Mouse (Mus musculus): ENCODE data around the gene Lef1.

Lef1 gene

GRCm38 (mm10) chr3:131107301-131108093, 2.8 kb upstream of the Lef1 start:
- no peak for DNase-seq (ENCODE audit: low read depth, low spot score)

GRCm38 (mm10) chr3:131108094-131108653, 2.1 kb upstream of the Lef1 start:
- DNase-seq (ENCODE audit: low read depth, low spot score): no peak

DNA sequence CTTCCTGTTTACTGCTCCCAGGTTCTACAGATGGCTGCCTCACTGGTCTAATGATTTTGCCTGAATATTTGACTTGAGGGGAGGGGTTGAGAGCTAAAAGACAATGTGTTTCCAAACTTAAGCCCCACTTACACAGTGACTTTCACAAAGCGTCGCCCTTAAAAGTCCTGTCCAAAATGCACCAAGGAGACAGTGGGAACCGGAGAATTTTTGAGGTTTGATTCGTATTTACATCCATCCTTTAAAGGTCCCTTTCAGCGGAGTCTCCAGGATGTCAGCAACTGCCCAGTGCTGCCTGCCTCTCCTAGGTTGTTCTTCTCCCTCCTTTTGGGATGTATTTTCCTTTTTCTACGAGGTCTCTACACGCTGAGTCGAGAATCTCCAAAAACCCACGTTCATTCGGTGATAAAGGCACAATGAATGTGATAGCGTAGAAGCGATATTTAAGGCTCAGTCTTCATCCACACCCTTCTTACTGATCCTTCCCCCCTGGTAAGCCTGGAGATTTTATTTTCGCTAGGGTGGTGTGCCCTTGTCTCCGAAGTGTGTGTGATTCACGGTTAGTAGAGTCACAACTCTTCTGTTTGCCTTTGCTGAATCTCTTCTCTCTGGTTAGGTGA, 1.1 kb upstream of the Lef1 start:
- no peak for DNase-seq (ENCODE audit: low read depth, low spot score)

- no peak for DNase-seq (ENCODE audit: low read depth, low spot score)
Measured at GRCm38 (mm10) chr3:131109686-131110070, 593 bp upstream of the Lef1 start.

DNA sequence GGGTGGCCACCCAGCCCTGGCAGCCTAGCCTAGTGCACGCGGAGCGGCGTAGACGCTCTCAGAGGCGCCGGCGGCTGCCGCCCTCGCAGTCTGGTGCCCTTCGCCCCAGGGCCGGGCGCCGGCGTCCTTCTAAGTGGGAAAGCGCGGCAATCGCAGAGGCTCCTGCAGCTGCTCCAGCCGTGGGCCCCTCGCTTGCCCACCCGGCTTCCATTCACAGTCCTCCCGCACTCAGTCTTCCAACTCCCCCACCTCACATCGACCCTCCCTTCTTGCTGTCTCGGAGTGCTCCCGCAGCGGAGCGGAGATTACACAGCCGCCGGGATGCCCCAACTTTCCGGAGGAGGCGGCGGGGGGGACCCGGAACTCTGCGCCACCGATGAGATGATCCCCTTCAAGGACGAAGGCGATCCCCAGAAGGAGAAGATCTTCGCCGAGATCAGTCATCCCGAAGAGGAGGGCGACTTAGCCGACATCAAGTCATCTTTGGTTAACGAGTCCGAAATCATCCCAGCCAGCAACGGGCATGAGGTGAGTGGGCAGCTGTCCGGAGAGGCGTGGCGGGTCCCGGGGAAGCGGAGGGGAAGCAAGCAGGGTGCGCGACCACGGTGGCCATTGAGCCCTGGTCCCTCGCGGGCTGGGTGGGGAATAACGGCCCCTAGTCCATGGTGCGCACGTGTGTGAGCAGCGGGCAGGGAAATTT, 1.0 kb downstream of the Lef1 start:
- DNase-seq (ENCODE audit: low read depth, low spot score): no peak

DNA sequence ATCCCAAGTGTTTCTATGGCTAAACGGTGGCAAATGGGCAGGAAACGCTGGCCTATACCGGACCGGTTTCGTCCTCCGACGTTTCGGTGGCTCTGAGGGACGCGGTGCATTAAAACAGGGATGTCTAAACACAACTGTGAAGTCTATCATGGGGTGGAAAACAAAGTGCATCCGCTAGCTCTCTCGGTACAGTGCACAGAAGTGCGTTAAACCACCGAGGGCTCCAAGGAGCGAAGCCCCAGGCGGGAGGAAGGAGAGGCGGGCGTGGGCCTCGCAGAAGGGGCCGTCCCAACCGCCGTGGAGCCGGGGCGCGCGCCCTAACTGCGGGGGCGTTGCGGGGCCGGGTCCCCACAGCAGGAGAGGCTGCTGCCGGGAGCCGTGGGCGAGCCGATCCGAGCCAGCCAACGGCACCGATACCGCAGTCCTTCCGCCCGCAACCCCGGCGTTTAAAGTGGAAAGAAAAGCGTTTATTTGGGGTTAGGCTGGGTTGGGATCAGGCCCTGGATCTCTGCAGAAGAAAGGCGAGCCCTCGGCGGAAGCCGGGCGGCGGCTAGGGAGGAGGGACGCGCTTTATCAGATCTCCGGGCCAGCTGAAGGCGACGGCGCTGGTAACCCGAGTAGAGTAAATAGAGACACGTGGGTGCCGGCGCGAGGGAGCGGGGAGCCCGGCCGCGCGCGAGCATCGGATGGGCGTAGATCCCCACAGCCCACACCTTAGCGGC, 1.7 kb downstream of the Lef1 start:
- no peak for DNase-seq (ENCODE audit: low read depth, low spot score)

DNA sequence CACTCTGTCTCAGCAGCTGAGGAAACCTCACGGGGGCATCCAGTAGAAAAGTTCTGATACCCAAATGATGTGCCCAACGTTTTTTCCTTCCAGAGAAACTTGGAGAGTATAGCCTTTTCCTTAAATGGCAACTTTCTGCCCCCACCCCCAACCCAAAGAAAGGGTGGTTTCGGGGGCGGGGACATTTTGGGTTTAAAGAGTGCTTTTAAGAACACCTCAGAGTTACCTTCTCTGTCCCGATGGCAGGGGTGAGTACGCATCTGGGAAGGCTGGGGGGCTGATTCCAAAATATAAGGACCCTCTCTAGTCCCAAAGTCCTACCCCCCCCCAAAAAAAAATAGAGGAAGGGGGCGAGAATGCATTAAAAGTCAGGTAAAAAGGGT, 2.3 kb downstream of the Lef1 start:
- no peak for DNase-seq (ENCODE audit: low read depth, low spot score)

DNA sequence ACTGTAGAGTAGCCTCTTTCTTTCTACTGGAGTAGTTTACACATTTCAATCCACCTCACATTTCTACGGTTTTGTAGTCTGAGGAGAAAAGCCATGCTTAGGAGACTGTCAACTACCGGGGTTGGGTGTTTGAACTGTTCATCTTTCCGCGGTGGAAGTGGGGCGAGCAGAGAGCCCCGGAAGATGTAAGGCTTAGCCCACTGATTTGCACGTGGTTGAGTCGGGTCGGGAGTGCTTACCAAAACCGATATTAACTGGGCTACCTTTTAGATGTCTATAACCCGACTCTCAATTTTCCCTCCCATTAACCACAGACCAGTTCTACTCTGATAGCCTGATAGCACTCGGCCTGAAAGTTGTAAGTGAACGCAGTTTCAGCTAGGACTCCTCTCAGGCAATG, 2.8 kb downstream of the Lef1 start:
- DNase-seq (ENCODE audit: low read depth, low spot score): no peak

- no peak for DNase-seq (ENCODE audit: low read depth, low spot score)
Measured at GRCm38 (mm10) chr3:131116116-131116515, 5.8 kb downstream of the Lef1 start.

DNA sequence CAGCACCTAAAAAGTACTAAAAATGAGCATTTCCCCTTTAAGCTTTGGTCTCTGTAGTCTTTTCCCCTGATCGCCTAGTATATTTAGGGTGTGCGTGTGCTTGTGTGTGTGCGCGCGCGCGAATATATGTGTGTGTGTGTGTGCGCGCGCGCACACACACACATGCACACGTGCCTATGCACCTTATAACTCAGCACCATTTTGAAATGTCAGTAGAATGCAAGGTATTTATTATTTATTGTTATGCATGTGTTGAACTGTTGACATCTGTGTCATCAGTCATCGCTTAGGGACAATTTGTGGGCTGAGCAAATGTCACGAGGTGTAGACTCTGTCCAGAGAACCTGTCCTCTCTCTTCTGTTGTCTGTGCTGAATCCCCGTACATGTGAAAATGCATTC, 7.1 kb downstream of the Lef1 start:
- DNase-seq (ENCODE audit: low read depth, low spot score): no peak

DNA sequence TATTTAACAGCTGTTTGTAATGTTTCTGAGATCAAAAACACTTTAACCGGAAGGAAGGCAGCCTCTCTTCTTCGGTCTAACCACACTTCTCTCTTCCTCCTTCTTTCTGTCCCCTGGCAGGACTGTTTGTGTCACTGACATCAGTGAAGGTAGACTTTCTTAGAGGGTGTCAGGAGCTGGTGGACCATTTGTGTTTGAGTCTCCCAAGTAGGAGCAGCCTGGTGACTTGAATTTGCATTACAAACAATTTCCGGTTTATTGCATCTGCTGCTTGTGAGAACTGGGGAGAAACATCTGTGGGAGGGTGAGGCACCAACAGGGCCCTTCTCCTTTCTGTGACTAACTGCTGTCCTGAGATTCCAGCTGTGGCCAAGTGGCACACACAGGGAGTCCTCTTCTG, 7.6 kb downstream of the Lef1 start:
- no peak for DNase-seq (ENCODE audit: low read depth, low spot score)

- no peak for DNase-seq (ENCODE audit: low read depth, low spot score)
Measured at GRCm38 (mm10) chr3:131119435-131119834, 9.2 kb downstream of the Lef1 start.

GRCm38 (mm10) chr3:131123501-131123900, 13.2 kb downstream of the Lef1 start:
- no peak for DNase-seq (ENCODE audit: low read depth, low spot score)

- no peak for DNase-seq (ENCODE audit: low read depth, low spot score)
Measured at GRCm38 (mm10) chr3:131125873-131126272, 15.6 kb downstream of the Lef1 start.

DNA sequence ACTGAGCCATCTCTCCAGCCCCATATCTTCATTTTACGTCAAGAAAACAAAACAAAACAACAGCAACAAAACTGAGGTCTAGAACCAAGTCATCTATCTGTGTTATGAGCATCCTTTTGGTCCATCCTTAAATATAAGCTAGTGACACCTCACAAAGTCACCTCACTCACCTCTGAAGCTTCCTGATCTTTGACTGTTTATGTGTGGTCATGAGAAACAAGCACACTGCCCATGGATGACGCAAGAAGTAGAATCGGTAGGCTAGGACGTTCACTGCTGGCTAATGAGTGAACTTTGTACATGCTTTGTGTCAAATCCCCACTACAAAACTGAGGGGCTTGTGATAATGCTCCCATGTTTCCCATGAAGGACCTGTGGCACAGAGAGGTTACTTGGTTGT, 16.2 kb downstream of the Lef1 start:
- no peak for DNase-seq (ENCODE audit: low read depth, low spot score)

- DNase-seq (ENCODE audit: low read depth, low spot score): no peak
Measured at GRCm38 (mm10) chr3:131134003-131134402, 23.7 kb downstream of the Lef1 start.

- DNase-seq (ENCODE audit: low read depth, low spot score): no peak
Measured at GRCm38 (mm10) chr3:131135434-131135833, 25.2 kb downstream of the Lef1 start.

GRCm38 (mm10) chr3:131136455-131136854, 26.2 kb downstream of the Lef1 start:
- no peak for DNase-seq (ENCODE audit: low read depth, low spot score)

DNA sequence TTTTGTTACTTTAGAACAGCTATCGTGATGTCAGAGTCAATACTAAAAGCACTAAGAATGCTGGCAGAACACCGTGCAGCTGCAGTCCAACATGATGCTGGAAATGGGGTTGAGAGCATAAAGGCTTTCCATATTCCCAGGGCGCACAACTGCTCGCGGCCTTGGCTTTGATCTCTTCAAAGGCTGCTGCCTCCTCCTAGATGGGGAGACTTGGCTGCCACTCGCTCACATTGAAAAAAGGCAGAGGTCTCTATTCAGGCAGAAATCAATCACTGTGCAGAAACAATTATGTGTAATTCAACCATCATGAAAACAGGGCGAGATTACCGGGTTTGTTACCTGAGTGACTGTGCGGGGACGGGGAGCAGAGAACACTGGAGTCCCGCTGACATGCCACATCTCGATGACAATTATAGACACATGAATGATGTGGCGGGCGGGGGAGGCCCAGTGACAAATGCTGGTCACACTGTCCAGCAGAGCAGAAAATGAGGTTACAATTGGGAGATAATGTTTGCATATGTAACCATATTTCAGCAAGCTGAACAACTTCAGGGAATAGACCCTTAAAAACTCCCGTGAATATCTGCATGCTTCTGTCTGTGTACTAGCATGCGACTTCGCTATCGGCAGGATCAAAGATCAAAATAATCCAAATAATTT, 27.0 kb downstream of the Lef1 start:
- no peak for DNase-seq (ENCODE audit: low read depth, low spot score)

- no peak for DNase-seq (ENCODE audit: low read depth, low spot score)
Measured at GRCm38 (mm10) chr3:131138224-131138623, 28.0 kb downstream of the Lef1 start.

- DNase-seq (ENCODE audit: low read depth, low spot score): no peak
Measured at GRCm38 (mm10) chr3:131138797-131139196, 28.5 kb downstream of the Lef1 start.
